Mouse (Mus musculus): Measurements from ENCODE around the gene Gramd4.

GRCm38 (mm10) chr15:86153481-86153960 lies 96.0 kb downstream of the Gramd4 start:
- TF ChIP-seq CTCF (IDR thresholded peaks at IDR 0.05; ENCODE audit: low read depth, low read length) (no peak), TAL1 (conservative IDR thresholded peaks at IDR 0.05; ENCODE audit: low read depth, low read length) (no peak), GATA1 (IDR thresholded peaks at IDR 0.05; ENCODE audit: borderline replicate concordance, low read length) (no peak)

All from G1E (cell line).